Mouse (Mus musculus) limb, embryonic 10.5 days (tissue): ENCODE results near the gene Prim2. TPM values are rescaled to one million over a fixed set of nuclear protein-coding genes. Genes with fewer than 3 reads are reported as not detected.

ENCODE experiments used
- DNase-seq: peaks from one replicate; pipeline ENCODE4 v3.0.0-alpha.2; 2017; ENCODE audit warnings: low spot score
- H3K27ac ChIP-seq: fragments of 300-500 bp; sonication (generic); 2 replicates; pipeline ENCODE4 v1.5.1; 2016; ENCODE audit warnings: mild to moderate bottlenecking
- H3K27me3 ChIP-seq: fragments of 300-500 bp; sonication (generic); 2 replicates; pipeline ENCODE4 v1.6.1; 2016; ENCODE audit warnings: low read depth, mild to moderate bottlenecking; ENCODE audit not compliant: poor library complexity, severe bottlenecking
- H3K36me3 ChIP-seq: fragments of 300-500 bp; sonication (generic); 2 replicates; pipeline ENCODE4 v1.6.1; 2016; ENCODE audit warnings: mild to moderate bottlenecking, moderate library complexity
- H3K4me1 ChIP-seq: fragments of 300-500 bp; sonication (generic); 2 replicates; pipeline ENCODE4 v1.6.1; 2016
- H3K4me3 ChIP-seq: fragments of 300-500 bp; sonication (generic); 2 replicates; pipeline ENCODE4 v1.5.1; 2016; ENCODE audit warnings: mild to moderate bottlenecking, moderate library complexity
- H3K9me3 ChIP-seq: fragments of 300-500 bp; sonication (generic); replicated peaks from 2 replicates; pipeline ENCODE4 v1.6.1; 2016; ENCODE audit warnings: mild to moderate bottlenecking
- WGBS: fragments of 180-500 bp; shearing (Covaris S2); methylation state at CpG from one replicate; pipeline ENCODE4 v1.1.7; 2016; 5-methylcytosine and 5-hydroxymethylcytosine counted together
- polyA plus RNA-seq: library from polyadenylated mRNA; unstranded; fragments of >200 nt; fragmentation: Nextera tagmentation; extraction: Ambion mirVana; gene quantifications from 2 replicates; pipeline ENCODE4 v1.2.1, GENCODE M21; 2016

Gene Prim2
- polyA plus RNA-seq, 1 experiment from 2014 or later, result 54.5 TPM

DNA sequence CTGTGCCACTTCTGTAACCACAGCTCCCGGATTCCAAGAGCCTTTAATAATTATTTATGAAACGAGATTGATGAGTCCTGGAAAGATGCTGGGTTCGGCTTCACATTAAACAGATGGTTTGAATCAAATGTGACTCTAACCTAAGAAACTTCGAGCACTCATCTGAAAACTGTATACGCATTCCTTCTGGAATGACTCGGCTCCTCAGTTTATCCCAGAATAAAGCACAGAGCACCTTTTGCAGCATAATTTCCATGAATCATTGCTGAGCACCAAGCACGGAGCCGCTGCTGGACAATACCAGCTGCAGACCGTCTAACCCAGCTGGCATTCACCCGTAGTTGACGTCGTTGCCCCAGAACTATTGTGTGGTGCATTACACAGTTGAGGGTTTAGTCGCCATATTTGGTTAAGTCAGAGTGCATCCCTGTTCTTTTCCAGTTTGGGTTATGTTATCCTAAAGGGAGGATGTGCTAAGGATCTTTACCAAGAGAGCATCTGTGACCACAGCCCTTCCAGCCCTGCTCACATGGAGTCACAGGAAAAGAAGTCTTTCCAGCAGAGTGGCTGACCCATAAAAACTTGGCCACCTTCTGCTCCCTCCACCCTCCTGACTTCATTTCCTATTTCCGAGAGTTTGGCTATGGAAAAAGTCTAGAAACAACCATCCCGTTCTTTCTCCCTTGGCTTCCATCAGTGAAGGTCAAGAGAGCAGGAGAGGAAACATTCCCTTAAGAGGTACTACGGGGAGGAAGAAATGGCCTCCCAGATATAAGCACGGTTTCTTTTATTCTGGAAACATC, 3.8 kb upstream of the Prim2 start:
- Histone ChIP-seq H3K27ac (no peak overlapping the region), H3K27me3 (no peaks in the 10 kb centered on the region), H3K9me3 (no peaks in the 10 kb centered on the region), H3K4me1 (peaks cover 14% of the 10 kb centered on the region), H3K4me3 (no peak overlapping the region), H3K36me3 (no peaks in the 10 kb centered on the region)
- WGBS, result 79% methylated on average over 17 of the region's 17 CpGs
- DNase-seq, result no peak

DNA sequence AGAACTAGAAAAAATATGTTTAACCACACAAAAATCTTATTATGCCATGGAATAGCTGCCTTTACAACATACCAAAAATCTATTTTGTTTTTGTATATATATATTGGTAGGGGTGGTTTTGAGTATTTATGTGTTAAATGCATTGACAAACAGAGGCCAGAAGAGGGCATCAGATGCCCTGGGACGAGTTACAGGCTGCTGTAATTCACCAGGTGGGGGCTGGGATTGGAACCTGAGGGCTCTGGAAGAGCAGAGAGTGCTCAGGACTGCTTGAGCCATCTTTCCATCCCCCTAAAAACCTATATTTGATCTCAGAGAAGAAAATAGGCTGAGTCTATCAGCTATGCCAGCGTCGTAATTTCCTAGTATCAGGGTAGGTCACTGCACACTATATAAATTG, 2.9 kb upstream of the Prim2 start:
- Histone ChIP-seq H3K36me3 (peaks cover 7% of the 10 kb centered on the region), H3K4me3 (no peak overlapping the region), H3K27me3 (no peaks in the 10 kb centered on the region), H3K27ac (no peak overlapping the region), H3K9me3 (no peaks in the 10 kb centered on the region), H3K4me1 (peaks cover 14% of the 10 kb centered on the region)
- 26% methylated on average over 3 of the region's 3 CpGs for WGBS
- DNase-seq, result peak; percentile 44

DNA sequence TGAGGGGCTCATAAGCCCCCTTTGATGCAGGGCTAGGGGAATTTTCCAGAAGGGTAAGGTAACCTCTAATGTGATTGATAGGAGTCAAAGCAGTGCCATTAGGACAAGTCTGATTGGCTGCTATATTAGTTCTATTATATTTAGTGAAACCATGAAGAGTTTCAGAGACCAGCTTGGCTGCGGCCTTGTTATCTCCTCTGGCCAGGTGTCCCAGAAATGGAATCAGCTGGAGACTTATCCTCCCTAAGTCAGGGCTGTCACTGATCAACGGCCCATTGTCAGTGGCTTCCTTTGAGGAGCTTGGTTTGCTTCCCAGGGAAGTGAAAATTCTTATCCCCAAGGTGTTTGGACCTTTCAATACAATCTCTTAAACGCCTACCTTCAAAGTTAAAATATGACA, 2.5 kb upstream of the Prim2 start:
- DNase-seq, result no peak
- WGBS, result 68% methylated on average over 3 of the region's 3 CpGs

DNA sequence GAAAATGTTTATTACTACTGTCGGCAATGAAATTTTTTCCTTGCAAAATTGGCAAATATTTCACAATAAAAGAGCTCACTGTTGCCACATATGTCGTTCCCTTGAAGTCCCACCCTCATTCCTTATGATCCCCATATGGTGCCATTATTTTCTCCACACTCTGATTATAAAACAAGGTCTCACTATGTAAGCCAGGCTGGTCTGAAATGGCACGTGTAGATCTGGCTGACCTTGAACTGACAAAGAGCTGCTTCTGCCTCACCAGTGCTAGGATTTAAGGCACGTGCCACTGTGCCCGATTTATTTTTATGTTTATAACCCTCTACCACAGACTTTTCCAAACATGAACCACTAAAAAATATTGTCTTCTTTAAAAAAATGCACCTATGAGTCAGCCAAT, 1.8 kb upstream of the Prim2 start:
- H3K4me3 ChIP-seq, result no peak overlapping the region
- H3K9me3 ChIP-seq, result no peaks in the 10 kb centered on the region
- H3K36me3 ChIP-seq, result peaks cover 18% of the 10 kb centered on the region
- H3K27ac ChIP-seq, result no peak overlapping the region
- WGBS, result 84% methylated on average over 5 of the region's 5 CpGs
- H3K27me3 ChIP-seq, result no peaks in the 10 kb centered on the region
- H3K4me1 ChIP-seq, result peaks cover 14% of the 10 kb centered on the region
- DNase-seq, result no peak

More for the DNA sequence above, 2.5 kb upstream of the Prim2 start:
- Histone ChIP-seq H3K9me3 (no peaks in the 10 kb centered on the region), H3K4me3 (no peak overlapping the region), H3K36me3 (peaks cover 11% of the 10 kb centered on the region), H3K27me3 (no peaks in the 10 kb centered on the region), H3K4me1 (peaks cover 14% of the 10 kb centered on the region), H3K27ac (no peak overlapping the region)

DNA sequence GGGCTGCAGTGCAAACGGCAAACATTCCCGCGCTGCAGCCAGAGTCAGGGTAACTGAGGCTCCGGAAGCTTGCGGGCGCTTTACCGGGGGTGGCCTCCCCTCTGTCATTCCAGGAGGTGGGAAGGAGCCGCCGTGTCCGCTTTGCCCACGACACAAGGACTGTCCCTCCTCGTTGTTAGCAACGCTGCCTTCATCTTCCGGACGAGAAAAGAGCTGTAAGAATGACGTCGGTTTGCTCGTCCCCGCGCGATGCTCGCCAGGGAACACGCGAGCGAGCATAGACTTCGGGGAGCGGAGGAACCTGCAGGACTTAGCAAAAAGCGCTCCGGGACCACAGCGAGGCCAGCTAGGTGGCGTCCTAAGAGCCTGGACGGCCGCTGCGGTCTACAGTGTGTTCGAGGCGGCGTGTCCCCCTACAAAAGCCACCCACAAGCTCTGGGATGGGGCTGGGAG, 595 bp upstream of the Prim2 start:
- H3K4me1 ChIP-seq, result peaks cover 14% of the 10 kb centered on the region
- H3K4me3 ChIP-seq, result peak overlapping the region; percentile 84
- H3K36me3 ChIP-seq, result peaks cover 30% of the 10 kb centered on the region
- DNase-seq, result peak; percentile 76
- no peaks in the 10 kb centered on the region for H3K9me3 ChIP-seq
- peak overlapping the region; percentile 85 for H3K27ac ChIP-seq
- under 1% methylated on average over 37 of the region's 37 CpGs for WGBS
- no peaks in the 10 kb centered on the region for H3K27me3 ChIP-seq

DNA sequence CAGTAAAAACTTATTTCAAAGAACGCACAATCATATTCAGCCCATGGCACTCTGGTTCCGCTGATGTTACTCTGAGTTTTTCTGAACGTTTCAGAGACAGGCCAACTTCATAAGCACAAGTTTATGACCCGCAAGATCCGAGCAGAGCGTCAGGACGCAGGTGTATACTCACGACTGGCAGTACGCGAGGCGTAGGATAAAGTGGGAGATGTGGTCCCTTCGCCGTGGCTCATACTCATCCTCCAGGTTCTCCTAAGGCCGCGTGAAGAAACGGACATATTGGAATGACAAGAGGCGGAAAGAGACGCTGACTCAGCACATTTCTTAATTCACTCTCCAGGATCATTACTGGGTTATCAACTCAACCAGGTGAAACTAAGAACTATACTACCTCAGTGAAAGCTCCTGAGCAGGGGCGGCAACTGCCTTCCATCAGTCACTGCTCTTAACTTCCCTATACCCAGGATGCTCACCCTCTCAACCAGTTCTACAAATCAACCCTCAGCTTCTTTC, 5.9 kb downstream of the Prim2 start:
- 86% methylated on average over 19 of the region's 19 CpGs for WGBS
- no peak for DNase-seq
- Histone ChIP-seq H3K4me3 (no peak overlapping the region), H3K27ac (no peak overlapping the region), H3K27me3 (no peaks in the 10 kb centered on the region), H3K9me3 (no peaks in the 10 kb centered on the region), H3K36me3 (peaks cover 79% of the 10 kb centered on the region), H3K4me1 (peaks cover 2% of the 10 kb centered on the region; the same call in 1 of the 2 replicates)

DNA sequence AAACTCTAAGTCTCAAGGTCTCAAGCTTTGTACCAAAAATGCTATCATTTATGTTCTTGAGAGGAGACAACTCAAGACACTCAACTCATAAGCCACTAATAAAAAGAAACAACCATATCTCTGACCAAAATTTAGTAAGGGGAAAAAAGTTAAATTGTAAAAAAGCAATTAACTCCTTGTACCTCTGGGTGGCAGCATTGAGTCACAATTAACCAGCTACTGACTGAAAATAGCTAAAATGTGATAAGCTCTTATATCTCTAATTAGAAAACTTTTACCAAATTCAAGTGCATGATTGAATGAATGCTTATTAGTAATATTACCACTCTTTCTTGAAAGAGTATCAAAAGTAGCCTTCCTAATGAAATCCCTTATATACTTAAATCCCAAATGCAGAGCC, 6.4 kb downstream of the Prim2 start:
- no peak for DNase-seq
- Histone ChIP-seq H3K27me3 (no peaks in the 10 kb centered on the region), H3K36me3 (peaks cover 81% of the 10 kb centered on the region), H3K4me3 (no peak overlapping the region), H3K27ac (no peak overlapping the region), H3K4me1 (no peaks in the 10 kb centered on the region), H3K9me3 (no peaks in the 10 kb centered on the region)

DNA sequence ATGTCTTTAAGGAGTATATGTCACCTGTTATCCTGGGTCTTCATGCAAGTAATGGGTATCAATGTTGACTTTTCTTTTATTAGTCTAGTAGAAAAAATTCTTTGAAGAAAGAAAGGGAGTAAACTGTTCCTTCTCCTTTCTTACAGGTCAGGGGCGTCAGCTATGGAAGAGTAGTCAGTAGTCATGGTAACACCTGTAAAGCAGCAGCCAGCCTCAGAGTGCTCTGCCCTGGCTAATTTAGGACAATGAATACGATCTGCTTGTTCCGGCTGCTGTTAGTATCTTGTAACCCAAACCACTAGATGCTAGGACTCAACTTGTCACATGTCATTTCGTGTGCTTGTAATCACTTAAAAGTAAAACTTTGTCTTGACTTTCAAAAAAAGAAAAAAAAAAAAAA, 11.3 kb downstream of the Prim2 start:
- no peak for DNase-seq
- no peaks in the 10 kb centered on the region for H3K4me1 ChIP-seq
- no peaks in the 10 kb centered on the region for H3K9me3 ChIP-seq
- no peak overlapping the region for H3K27ac ChIP-seq
- WGBS, result 86% methylated on average over 4 of the region's 4 CpGs
- no peak overlapping the region for H3K4me3 ChIP-seq
- H3K36me3 ChIP-seq, result peaks cover 71% of the 10 kb centered on the region
- H3K27me3 ChIP-seq, result no peaks in the 10 kb centered on the region

DNA sequence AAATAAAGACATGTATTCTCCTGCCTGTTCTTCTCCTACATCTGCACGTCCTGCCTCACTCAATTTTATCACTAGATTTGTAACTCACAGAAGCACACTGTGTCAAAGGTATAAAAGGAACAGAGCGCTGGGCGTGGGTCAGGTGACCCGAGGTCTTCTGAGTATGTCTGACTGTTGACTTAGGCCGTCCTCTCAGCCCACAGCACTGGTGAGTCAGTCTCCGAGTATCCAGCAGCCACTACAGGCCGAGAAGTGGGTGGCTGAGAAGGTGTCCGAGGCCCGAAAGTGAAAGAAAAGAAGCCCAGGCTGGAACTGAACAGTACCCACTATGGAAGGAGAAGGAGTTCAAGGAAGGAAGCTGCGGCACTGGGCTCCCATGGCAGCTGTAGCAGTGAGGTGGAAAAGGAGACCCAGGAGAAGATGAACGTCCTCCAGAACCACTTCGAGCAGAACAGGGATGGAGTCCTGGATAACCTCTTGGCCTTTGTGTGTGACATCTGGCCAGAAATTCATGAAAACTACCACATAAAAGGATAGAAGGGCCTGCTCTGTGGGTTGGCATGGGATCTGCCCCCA, 11.9 kb downstream of the Prim2 start:
- 93% methylated on average over 12 of the region's 12 CpGs for WGBS
- Histone ChIP-seq H3K36me3 (peaks cover 74% of the 10 kb centered on the region), H3K4me3 (no peak overlapping the region)

DNA sequence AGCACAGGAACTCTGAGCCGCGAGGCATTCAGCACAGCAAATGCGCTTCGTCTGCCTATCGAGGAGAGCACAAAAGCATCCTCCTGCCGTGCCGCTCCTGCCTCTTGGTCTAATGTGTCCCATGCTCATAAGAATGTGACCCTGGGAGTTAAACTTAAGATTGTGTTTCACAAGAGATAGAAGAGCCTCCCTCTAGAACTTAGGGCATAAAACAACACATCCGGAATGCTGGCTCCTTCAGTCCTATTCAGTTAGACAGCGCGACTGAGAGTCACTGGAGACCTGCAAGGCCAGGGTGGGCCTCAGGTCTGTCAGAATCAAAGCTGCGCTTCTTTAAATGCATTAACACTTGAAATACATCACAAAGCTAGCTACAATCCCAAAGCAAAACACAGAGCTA, 18.7 kb downstream of the Prim2 start:
- H3K27me3 ChIP-seq, result no peaks in the 10 kb centered on the region
- H3K4me3 ChIP-seq, result no peak overlapping the region
- no peak for DNase-seq
- H3K36me3 ChIP-seq, result peaks cover 73% of the 10 kb centered on the region
- no peaks in the 10 kb centered on the region for H3K9me3 ChIP-seq
- no peak overlapping the region for H3K27ac ChIP-seq
- 95% methylated on average over 11 of the region's 11 CpGs for WGBS
- no peaks in the 10 kb centered on the region for H3K4me1 ChIP-seq

More for the DNA sequence above, 11.9 kb downstream of the Prim2 start:
- H3K4me1 ChIP-seq, result no peaks in the 10 kb centered on the region
- no peak for DNase-seq
- no peak overlapping the region for H3K27ac ChIP-seq
- H3K9me3 ChIP-seq, result no peaks in the 10 kb centered on the region
- H3K27me3 ChIP-seq, result no peaks in the 10 kb centered on the region

DNA sequence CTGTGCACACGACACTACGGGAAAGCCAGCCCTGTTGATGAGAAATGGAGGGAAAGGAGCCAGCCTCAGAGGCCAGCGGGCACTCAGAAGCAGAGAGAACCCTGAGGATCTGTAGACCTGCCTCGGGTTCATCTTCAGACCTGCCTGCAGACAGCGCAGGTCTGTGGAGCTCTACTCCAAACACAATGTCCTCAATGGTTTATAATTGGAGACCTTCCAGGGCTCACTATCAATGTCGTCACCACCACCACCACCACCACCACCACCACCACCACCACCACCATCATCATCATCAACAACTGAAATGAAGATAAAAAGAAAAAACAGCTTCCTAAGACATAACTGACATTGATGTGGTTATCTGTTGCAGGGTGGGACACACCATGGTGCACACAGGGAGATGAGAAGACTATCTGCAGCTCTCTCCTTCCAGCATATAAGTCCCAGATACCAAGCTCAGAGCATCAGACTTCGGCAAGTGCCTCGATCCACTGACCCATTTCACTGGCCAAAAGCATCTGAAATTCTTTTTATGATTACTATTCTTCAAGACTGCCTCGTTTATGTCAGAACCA, 20.0 kb downstream of the Prim2 start:
- no peaks in the 10 kb centered on the region for H3K27me3 ChIP-seq
- no peak for DNase-seq
- no peaks in the 10 kb centered on the region for H3K4me1 ChIP-seq
- peaks cover 70% of the 10 kb centered on the region for H3K36me3 ChIP-seq
- H3K9me3 ChIP-seq, result no peaks in the 10 kb centered on the region
- 93% methylated on average over 9 of the region's 9 CpGs for WGBS
- H3K27ac ChIP-seq, result no peak overlapping the region
- H3K4me3 ChIP-seq, result no peak overlapping the region

DNA sequence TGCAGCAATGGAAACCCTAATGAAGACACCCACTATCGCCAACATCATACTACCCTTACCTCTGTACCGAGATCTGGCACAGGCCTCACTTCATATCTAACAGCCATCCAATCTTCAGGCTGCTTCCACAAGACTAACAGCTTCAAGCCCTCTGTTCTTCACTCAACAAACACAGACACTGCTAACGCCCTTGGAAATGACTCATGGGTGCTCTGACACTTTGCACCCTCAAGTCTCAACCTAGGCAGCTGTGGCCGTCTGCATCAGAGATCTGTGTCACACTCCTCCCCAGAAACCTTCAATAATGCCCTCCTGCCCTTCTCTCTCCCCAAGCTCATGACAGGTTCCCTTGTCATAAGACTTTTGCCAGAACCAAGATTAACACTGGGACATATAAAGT, 20.6 kb downstream of the Prim2 start:
- WGBS, result 87% methylated on average over 4 of the region's 4 CpGs

DNA sequence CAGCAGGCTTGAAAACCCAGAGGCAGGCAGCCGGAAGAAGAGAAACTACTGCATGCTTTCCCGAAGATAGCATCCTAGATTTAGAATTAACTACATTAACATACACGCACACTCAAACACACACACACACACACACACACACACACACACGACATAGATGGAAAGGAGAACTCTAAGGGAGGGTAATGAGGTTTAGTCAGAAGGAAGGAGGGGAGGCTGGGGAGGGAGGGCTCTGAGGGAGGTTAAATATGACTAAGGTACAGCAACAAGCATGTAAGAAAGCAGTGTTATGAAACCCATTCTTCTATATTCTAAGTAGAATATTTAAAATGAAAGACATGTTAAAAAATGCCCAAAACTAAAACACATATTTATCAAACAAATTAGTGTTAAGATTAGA, 21.9 kb downstream of the Prim2 start:
- Histone ChIP-seq H3K4me1 (no peaks in the 10 kb centered on the region), H3K36me3 (peaks cover 72% of the 10 kb centered on the region), H3K4me3 (no peak overlapping the region), H3K27me3 (no peaks in the 10 kb centered on the region), H3K9me3 (no peaks in the 10 kb centered on the region), H3K27ac (no peak overlapping the region)
- no peak for DNase-seq
- WGBS, result 88% methylated on average over 4 of the region's 4 CpGs

More for the DNA sequence above, 20.6 kb downstream of the Prim2 start:
- DNase-seq, result no peak
- H3K36me3 ChIP-seq, result peaks cover 70% of the 10 kb centered on the region
- H3K27ac ChIP-seq, result no peak overlapping the region
- H3K4me3 ChIP-seq, result no peak overlapping the region
- H3K9me3 ChIP-seq, result no peaks in the 10 kb centered on the region
- no peaks in the 10 kb centered on the region for H3K27me3 ChIP-seq
- H3K4me1 ChIP-seq, result no peaks in the 10 kb centered on the region
